Mouse (Mus musculus): ENCODE results near the gene Cdkn2a. TPM values are rescaled to one million over a fixed set of nuclear protein-coding genes. Genes with fewer than 3 reads are reported as not detected.

Cdkn2a gene
- polyA plus RNA-seq, 1 experiment, result 0.20 TPM

GRCm38 (mm10) chr4:89279641-89280040 lies 14.8 kb downstream of the Cdkn2a start:
- no peak for DNase-seq (ENCODE audit: extremely low spot score in 1 of 2, low spot score in 1 of 2)

- no peak for DNase-seq (ENCODE audit: extremely low spot score in 1 of 2, low spot score in 1 of 2)
Measured at GRCm38 (mm10) chr4:89277381-89277940, 17.0 kb downstream of the Cdkn2a start.

GRCm38 (mm10) chr4:89276669-89277219 lies 17.7 kb downstream of the Cdkn2a start:
- no peak for DNase-seq (ENCODE audit: extremely low spot score in 1 of 2, low spot score in 1 of 2)

- DNase-seq (ENCODE audit: extremely low spot score in 1 of 2, low spot score in 1 of 2), result no peak
Measured at GRCm38 (mm10) chr4:89275811-89276584, 18.5 kb downstream of the Cdkn2a start.

GRCm38 (mm10) chr4:89274829-89275548 lies 19.5 kb downstream of the Cdkn2a start:
- DNase-seq (ENCODE audit: extremely low spot score in 1 of 2, low spot score in 1 of 2), result no peak

GRCm38 (mm10) chr4:89274006-89274405 lies 20.4 kb downstream of the Cdkn2a start:
- no peak for DNase-seq (ENCODE audit: extremely low spot score in 1 of 2, low spot score in 1 of 2)

GRCm38 (mm10) chr4:89273585-89273984 lies 20.9 kb downstream of the Cdkn2a start:
- no peak for DNase-seq (ENCODE audit: extremely low spot score in 1 of 2, low spot score in 1 of 2)

- DNase-seq (ENCODE audit: extremely low spot score in 1 of 2, low spot score in 1 of 2), result no peak
Measured at GRCm38 (mm10) chr4:89272961-89273540, 21.4 kb downstream of the Cdkn2a start.

- no peak for DNase-seq (ENCODE audit: extremely low spot score in 1 of 2, low spot score in 1 of 2)
Measured at GRCm38 (mm10) chr4:89272101-89272718, 22.2 kb downstream of the Cdkn2a start.

GRCm38 (mm10) chr4:89257768-89258167 lies 36.7 kb downstream of the Cdkn2a start:
- no peak for DNase-seq (ENCODE audit: extremely low spot score in 1 of 2, low spot score in 1 of 2)

- DNase-seq (ENCODE audit: extremely low spot score in 1 of 2, low spot score in 1 of 2), result no peak
Measured at GRCm38 (mm10) chr4:89234446-89234845, 60.0 kb downstream of the Cdkn2a start.

Other genes with a start within 250 kb of the Cdkn2a start
- 8.0 and 8.2 TPM in 2 replicates for gene Mtap, start 157.5 kb downstream of the Cdkn2a start, polyA plus RNA-seq (2012; rRNA removed)
- 1.5 and 2.4 TPM in 2 replicates for gene Cdkn2b, start 16.4 kb upstream of the Cdkn2a start, polyA plus RNA-seq (2012; rRNA removed)